Mouse (Mus musculus): ENCODE data around the gene Add2.
A peak's percentile ranks its signal among the peaks of the same experiment; 100 is the strongest.

The Add2 gene

DNA sequence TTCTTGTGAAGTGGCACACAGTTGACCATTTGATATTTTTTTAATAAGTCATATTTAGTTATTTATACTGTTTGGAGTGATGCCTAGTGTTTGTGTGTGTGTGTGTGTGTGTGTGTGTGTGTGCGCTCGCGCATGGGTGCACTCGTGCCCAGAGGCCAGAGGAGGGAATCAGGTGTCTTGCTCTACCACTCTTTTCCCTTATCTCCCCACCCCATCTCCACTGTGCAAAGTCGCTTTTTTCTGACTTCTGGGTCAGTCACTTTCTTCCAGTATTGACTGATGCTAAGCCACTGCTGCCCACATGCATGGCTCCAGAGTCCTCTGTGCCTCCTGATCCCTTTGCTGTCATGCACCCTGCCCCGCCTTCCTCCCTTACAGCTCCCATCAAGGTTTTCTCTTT lies 112.8 kb downstream of the Add2 start:
- DNase-seq (ENCODE audit: low spot score in 2 of 2): no peak

DNA sequence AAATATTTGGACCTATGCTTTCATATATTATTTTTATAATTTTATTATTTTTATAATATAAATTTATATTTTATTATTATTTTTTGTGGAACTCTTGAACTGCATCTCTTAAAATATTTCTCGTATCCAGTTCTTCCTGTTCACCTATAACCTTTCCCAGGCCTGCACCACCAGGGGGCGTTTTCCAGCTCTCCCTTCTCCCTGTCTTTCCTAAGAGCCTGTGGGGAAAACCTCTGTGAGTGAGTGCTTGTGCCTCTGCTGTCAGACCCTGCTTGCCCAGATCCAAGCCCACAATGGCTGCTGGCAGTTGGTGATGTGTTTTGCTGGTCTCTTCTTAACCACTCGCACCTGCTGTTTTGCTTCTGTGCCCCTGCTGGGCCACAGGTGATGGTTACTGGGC lies 113.3 kb downstream of the Add2 start:
- DNase-seq (ENCODE audit: low spot score in 2 of 2): peak in 1 of 2 experiments; percentile 83

- DNase-seq (ENCODE audit: low spot score in 2 of 2): no peak
These were observed 116.5 kb downstream of the Add2 start for GRCm38 (mm10) chr6:86144986-86145385.

- DNase-seq (ENCODE audit: low spot score in 2 of 2): peak in 1 of 2 experiments; percentile 46
These were observed 120.0 kb downstream of the Add2 start for GRCm38 (mm10) chr6:86148518-86148917.

DNA sequence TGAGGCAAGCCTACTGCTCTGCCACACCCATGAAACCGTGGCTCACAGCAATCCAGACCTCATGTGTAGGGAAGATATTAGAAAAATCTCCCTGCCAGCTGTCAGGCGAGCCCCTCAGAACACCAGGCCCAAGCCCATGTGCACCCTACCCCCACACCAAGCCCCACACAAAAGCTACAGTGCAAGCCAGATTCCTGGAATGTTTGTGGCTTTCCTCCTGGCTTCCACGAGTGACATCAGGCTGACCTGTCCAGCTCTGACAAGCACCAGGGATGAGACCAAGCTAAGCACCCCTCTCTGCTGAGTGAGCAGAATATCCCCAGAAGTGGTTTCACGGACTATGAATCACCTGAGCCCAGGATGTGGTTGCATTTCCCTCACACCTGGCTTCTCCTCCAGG lies 120.5 kb downstream of the Add2 start:
- no peak for DNase-seq (ENCODE audit: low spot score in 2 of 2)

- DNase-seq (ENCODE audit: low spot score in 2 of 2): no peak
These were observed 124.2 kb downstream of the Add2 start for GRCm38 (mm10) chr6:86152676-86153075.

- DNase-seq (ENCODE audit: low spot score in 2 of 2): no peak
These were observed 125.0 kb downstream of the Add2 start for GRCm38 (mm10) chr6:86153436-86153990.

- DNase-seq (ENCODE audit: low spot score in 2 of 2): no peak
These were observed 125.5 kb downstream of the Add2 start for GRCm38 (mm10) chr6:86154006-86154405.

GRCm38 (mm10) chr6:86154481-86154880 lies 126.0 kb downstream of the Add2 start:
- DNase-seq (ENCODE audit: low spot score in 2 of 2): no peak

- DNase-seq (ENCODE audit: low spot score in 2 of 2): peak in 1 of 2 experiments; percentile 70
These were observed 129.1 kb downstream of the Add2 start for GRCm38 (mm10) chr6:86157253-86158234.

DNA sequence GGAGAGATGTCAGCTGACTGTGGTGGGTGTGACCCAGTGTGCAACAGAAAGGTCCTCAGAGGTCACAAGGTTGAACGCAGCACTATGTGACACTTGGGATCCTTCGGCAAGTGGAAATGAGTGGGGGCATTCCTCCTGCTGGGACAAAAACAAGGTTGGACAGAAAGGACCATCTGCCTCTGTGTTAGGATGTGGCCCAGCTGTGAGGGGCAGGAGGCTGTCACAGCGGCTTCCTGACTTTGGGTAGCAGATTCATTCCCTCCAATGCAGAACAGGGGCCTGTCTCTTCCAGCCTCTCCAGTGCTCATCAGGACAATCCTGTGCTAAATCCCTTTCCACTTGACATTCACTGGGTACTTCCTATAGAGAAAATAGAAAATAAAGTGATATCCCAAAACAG lies 132.4 kb downstream of the Add2 start:
- no peak for DNase-seq (ENCODE audit: low spot score in 2 of 2)

DNA sequence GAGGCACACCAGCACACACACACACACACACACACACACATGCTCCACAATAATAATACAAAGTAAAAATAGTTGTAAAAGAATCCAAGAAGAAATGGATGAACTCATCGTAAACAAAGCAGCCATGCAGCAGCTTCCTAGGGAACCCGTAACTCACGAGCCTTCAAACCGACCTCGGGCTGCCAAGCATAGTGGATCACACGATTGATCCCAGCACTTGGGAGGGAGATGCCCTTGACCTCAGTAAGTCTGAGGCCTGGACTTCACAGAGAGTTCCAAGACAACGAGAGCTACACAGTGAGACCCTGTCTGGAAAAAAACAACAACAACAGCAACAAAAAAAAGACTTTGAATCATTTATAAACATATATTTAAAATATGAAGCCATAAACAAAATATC lies 133.1 kb downstream of the Add2 start:
- peak in 1 of 2 experiments; percentile 29 for DNase-seq (ENCODE audit: low spot score in 2 of 2)

DNA sequence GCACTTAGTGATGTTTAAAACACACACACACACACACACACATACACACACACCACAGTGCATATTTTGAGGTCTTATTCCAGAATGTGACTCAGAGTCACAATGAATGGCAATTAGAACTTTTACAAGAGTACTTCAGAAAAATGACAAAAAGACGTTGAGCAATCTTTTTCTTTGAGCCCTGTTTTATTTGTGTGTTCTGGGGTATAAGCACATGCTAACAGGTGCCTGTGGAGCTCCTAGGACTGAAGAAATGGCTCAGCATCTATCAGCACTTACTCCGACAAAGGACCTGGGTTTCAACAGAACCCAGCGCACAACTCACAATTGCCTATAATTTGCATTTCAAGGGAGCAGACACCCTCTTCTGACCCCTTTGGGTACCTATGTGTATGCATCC lies 135.5 kb downstream of the Add2 start:
- no peak for DNase-seq (ENCODE audit: low spot score in 2 of 2)

DNA sequence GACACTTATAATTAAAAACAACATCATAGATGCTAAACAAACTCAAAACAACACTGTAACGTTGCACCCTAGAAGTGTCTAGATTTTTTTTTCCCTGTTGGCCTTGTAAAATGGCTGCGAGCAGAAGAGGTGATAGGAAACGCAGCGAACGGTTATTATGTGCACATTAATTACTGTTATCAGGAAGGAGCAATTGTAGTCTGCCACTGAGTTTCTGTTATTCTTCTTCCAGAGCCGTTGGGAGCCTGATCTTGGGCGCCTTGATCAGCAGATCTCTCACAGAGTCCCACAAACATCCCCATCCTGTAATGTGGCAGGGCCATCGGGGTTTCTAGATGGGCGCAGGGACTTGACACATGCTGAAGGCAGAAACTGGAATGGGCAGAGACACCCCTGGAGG lies 137.9 kb downstream of the Add2 start:
- no peak for DNase-seq (ENCODE audit: low spot score in 2 of 2)

DNA sequence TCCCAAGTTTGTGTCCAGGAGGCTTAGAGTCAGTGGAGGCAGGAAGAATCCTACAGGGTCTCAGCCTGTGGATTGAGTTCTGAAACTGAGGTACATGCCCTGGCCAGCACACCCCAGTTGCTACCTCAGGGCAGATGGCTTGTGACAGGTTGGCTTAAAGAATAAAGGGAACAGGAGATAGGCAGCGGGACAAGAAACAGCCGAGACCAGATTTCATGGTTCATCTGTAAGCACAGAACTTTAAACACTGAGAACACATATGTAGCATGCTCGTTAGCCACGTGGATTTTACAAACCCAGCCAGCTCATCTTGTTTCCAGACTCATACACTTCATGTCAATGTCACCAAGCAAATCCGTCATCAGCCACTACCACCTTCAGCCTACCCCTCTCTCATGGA lies 139.4 kb downstream of the Add2 start:
- peak in 1 of 2 experiments; percentile 3 for DNase-seq (ENCODE audit: low spot score in 2 of 2)

GRCm38 (mm10) chr6:86169166-86169565 lies 140.7 kb downstream of the Add2 start:
- DNase-seq (ENCODE audit: low spot score in 2 of 2): peak in 1 of 2 experiments; percentile 10
